Mouse (Mus musculus) retina, embryonic 14.5 days (tissue): Measurements from ENCODE around the gene Tle4.
"Not testable (repeated sequence)": the region's sequence is repeated elsewhere in the genome, so short reads cannot be mapped to it uniquely, and the experiment has no call there.

Source experiments
- DNase-seq: peaks from one replicate; pipeline ENCODE4 v3.0.0-alpha.2; 2015; ENCODE audit warnings: low spot score

The Tle4 gene

DNA sequence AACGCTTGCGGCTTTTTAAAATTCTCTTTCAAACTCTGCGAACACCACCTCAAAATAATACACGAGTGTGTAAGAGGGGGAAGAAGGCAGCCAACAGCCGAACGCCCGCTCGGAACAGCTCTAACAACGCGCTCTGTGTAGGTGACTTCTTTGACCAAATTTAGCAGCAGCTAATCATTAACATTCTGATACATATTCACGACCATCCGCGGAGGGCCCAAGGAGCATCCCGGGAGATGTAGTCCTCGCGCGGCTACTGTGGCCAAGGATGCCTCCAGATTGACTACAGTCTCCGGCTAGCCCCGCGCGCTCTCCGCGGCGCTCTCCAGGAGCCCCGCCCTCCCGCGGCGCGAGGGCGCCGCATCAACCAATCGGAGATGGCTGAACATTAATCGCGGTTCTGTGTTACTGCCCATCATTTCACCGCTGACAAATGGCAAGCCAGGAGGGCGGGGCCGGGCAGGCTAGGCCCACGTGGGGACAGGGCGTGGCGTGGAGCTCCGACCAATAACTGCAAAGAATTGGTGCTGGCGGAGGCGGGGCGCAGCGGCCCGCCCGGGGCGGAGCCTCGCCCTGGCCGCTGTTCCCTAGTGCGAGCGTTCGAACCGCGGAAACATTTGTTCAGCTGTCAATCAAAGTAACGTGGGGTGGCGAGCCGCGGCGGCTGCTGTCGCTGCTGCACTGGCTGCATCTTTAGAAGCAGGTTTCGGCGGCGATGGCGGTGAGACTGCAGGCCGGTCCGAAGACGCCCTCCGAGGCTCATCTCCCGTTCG lies at the start of gene Tle4:
Tle4 (minus strand) TSS at position 135 of the 773 bp plus-strand sequence.
- peak; percentile 100 for DNase-seq

DNA sequence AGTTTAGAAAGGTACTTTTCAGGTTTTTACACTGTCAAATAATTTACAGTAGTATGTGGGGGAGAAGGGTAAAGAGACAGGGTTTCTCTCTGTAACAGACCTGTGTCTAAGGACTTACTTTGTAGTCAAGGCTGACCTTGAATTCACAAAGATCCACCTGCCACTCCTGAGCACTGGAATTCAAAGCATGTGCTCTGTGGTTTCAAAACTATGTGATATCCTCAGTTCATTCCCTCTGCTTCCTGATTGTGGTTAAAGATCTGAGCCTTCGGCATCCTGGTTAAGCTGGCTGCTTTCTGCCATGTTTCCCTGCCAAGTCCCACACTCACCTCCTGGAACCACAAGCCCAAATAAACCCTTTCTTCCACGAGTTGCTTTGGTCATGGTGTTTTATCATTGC lies 47.8 kb upstream of the Tle4 start:
- no peak for DNase-seq

DNA sequence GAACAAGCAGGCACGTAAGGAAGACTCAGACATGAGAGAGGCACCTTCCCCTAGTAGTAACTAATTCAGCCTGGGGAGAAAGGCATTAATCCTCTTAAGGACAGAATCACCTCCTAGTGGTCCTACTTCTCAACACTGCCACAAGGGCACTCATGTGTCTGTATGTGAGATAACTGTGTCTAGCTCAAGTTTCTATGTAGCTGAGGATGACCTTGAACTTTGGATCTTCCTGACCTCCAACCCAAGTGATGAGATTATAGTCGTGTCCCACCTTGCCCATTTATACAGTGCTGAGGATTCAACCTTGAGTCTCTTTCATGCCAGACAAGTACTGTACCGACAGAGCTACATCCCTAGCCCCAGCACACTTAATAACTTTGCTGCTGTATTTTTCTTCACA lies 46.9 kb upstream of the Tle4 start:
- DNase-seq, result no peak

DNA sequence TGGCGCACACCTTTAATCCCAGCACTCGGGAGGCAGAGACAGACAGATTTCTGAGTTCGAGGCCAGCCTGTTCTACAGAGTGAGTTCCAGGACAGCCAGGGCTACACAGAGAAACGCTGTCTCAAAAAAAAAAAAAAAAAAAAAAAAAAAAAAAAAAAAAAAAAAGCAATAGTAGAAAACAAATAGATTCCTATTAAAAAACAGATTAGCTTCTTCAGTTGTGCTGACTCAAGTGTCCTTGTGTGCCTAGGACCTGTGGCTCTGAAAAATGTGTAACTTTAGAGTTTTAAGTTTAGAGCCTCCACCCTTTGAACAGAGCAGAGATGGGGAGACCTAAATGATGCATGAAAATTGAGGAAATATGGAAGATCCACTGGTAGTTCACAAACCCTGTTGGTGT lies 45.2 kb upstream of the Tle4 start:
- DNase-seq, result not testable (repeated sequence)

DNA sequence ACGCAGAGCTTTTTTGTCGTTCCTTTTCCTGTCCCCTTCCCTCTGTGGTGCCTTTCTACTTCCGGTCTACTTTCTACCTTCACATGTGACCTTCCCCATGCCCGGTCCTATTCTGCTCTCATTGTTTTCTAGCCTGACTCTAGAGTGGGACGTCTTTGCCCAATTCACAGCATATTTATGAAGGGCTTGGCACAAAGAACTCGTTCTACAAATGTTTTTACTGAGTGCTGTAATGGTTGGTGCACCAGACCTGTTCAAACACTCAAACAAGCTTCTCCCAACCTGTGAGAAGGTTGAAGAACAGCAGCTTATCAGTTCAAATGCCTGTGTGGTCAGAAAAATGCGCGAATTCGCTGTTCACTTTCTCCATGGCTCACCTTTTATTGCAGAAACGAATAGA lies 44.8 kb upstream of the Tle4 start:
- no peak for DNase-seq

DNA sequence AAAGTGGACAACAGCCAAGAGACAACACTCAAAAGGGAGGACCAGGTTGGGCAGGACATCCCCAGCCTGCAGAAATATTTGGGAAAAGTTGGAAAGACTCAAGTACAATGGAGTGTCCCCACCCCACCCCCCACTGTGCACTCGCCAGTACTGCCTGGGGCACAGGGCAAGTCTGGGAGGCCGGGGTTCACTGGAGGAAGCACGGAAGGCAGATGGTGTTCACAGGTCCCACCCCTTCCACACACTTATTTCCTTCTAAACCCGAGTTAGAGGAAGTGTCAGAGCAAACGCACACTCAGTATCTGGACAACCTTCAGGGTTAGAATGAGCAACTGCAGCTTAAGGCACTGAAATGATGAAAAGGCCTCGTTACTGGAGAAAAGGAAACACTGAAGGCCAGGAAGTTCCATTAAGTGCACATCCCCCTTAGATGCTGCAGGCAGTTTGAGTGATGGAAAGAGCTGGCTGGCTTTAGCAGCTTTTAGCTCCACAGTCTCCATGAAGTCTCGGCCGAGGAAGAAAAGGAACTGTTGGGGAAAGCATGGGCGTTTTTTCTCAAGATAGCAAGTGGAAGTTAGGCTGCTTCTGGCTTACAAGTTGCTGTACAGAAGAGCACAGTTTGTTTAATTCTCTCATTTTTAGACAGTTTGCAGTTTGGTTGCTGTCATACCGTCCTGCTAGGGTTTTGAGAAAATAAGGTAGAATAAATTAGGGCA lies 37.5 kb upstream of the Tle4 start:
- DNase-seq, result no peak

DNA sequence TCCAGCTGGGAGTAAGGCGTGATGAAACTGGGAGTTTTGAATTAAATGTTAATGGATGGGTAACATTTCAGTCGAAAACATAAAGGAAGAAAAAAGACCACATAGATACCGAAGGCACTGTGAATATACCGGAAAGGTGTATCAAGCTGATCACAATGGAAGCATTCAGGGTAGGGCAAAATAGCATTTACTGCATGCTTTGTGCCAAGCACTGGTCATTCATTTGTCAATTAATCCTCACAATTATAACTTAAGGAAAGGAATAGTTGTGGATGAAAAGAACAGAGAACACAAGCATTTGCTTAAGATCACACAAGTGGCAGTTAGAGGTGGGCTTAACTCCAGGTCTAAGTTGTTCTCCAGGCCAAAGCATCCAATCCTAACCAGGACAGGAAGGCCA lies 25.5 kb upstream of the Tle4 start:
- no peak for DNase-seq

DNA sequence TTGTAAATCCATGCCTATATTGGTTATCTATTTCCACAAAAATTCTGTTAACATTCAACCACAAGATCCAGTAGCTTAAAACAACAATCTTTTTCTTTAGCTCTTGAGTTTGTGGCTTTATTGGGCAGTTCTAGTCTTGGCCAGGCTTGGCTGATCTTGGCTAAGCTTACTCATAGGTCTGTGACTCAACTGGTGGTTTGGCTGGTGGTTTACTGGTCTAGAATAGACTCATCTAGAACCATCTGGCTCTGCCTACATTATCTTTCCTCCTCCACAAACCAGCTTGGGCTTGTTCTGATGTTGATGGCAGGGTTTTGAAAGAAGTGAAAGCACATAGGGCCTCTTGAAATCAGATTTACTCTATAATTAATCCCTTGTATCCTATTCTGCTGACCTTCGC lies 22.7 kb upstream of the Tle4 start:
- DNase-seq, result no peak

DNA sequence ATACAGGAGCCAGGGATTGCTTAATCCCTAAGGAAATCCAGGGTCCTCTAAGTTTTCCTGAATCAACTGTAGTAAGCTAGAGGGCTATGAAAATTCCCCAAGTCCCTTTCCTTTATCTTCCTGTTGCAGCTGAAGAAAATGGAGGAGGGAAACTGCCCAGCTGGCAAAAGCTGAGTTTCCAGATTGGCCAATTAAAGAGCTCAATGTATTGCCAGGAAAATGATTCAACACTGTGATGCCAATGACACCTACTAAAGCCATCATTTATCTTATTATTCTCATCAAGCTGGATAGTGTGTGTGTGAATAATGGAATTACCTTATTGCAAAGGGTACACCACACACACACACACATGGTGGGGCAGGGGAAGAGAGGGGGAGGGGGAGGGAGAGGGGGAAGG lies 22.0 kb upstream of the Tle4 start:
- DNase-seq, result no peak

DNA sequence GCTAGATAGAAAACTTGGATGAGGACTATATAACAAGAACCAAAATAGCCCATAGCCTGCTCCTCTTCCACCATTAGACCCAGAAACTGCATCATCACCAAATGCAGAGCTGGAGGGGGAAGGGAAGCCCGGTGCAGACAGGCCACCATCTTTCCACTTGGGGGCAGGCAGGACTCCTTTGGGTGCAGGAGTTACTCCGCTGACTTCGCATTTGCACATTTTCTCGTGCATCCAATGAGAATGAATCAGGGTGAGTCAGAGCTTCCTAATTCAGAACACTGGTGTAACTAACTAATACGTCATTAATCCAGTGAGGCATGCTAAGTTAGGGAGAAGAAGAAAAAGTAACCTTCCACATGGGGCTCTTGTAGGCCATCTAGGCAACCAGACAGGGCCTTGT lies 17.0 kb upstream of the Tle4 start:
- no peak for DNase-seq

DNA sequence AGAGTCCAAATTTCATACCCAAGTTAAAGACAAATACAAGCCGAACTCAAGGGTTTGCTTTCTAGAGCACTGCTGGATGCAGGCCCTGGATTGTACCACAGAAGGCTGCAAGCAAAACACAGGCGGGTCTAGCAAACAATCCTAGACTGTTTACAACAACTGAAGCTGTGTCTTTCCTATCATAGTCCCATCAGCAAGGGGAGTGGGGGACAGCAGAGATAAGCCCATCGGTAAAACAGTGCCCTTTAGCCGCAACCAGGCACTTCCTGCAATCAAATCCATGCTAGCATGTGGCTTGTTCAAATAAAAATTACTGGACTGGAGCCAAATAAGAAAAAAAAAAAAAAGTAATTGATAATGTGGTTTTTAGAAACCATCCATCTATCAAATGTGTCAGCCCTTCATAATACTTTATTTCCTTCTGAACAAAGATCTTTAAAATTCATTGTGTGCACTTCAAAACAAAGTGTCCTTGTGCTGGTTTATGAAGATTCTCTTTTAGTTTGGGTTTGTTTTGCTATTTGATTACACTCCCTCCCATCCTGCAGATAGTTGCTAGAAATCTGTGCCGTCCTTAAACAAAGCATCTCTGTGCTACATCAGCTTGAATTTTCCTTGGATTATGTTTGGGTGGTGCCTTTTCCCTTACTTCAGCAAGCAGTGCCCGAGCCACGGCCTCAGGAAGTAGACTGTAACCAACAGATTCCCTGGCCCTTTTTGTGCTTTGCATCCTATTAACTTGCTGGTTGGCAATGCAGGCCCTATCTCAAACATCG lies 12.9 kb upstream of the Tle4 start:
- DNase-seq, result no peak

DNA sequence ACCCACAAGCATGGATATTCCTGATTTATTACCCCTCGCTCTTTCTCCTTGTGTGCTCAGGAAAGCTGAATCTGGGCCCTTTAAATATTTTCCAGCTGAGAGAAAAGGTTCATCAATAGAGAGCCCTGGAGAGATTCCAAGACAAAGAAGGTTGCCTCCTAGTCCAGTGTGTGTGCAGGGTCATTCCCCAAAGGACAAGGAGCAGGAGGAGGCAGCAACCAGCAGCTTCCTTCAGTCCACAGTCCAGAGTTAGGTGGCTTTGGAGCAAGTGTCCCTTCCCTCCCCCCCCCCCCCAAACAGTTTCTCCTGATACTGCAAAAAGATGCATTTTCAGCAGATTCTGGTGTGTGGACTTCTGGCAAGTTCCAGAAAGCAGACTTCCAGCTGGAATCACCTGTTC lies 3.0 kb upstream of the Tle4 start:
- DNase-seq, result no peak

DNA sequence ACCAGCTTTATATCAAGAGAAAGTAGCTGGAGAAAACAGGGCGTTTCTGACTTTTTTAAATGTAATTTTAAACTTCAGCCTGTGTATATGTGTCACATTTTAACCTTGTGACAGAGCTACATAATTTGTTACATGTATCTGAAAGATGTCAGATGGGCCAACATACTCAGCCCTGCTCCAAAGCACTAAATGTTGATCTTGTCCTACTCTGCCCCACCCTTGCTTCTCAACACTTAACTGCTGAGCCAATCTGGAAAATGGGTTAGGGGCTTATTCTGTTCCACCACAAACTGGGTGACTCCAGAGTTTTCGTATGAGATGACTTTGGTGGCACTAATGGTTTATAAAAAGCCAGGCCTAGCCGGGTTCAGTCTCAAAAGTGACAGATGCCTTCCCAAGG lies 2.5 kb upstream of the Tle4 start:
- DNase-seq, result no peak

DNA sequence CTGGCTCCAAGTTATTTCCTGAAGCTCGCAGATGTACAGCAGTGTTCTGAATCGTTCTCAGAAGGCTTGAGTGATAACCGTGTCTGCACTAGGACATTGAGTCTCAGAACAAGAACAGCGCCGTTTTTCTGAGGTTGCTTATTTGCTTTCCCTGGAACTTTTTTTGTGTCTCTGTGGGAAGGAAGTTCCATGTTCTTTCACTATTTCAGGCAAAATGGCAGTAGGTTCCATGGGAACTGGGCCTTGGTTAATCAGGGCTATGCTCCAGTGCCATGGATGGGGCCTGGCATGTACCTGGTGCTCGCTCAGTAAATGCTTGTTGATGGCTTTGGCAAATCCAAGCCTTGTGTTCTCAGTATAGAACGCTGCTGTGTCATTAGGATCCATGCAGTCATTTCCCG lies 2.0 kb upstream of the Tle4 start:
- no peak for DNase-seq

DNA sequence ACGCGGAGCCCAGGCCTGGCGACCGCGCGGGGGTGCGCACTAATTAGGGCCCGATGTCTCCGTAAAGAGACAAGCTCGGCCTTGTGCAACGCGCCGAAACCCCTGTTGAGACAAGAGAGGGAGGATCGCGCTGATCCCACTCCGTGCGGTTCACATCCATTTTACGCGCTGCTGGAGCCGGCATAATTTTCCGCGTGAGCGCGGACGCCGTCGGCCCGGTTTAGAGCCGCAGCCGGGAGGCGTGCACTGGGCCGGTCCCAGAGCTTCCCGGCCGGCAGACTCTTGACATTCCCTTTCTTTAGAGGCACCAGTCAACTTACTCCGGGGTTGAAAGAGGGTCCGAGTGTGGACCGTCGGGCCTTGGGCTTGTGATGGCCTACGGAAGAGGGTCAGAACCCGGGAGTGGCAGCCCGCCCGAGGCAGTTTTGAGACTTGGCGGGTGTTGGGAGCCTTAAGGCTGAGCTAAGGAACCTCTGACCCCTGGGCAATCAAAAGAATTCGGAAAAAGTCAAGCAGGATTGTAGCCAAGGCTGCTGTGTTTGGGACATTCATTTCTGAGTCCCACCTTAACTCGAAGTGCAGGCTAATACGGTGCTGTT lies 938 bp upstream of the Tle4 start:
- no peak for DNase-seq

DNA sequence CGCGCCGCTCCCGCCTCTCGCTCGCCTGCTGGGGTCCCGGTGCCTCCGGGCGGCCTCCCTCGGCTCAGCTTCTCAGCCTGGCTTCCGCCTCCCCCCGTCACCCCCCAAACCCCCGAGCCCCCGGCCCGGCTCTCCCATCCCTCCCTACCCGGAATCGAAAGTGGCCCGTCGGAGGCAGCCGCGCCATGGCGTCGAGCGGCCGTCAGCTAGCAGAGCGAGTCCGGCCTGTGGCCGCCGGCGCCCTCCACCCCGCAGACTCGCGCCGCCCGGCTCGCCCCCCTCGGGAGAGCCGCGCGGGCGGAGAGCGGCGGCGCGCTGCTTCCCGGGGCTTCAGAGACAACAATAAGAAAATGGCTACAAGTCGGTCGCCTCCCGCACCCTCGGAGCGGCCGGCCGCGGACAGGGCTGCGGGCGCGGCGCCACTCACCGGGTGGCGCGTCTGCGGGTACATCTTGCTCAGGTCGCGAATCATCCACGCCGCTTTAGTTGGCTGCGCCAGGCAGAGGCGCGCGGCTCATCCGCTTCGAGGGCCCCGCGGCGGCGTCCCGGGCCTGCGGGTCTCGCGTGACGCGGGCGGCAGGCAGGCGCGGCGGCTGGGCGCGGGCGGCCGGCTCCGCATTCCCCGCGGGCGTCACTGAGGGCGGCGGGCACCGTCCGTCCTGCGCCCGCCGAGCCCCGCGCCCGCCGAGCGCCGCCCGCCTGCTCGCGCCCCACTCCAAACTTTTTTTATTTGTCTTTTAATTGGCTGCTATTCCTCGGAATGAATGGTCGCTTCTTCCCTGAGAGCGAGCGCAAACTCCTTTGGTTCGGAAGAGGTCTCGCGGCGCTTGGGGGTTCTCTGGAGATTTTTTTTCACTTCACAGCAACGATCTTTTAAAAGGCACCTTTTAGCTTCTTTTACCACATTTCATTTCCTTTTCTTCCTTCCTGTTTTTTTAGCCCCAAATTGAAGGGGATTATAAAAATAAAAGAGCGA lies 622 bp downstream of the Tle4 start:
- DNase-seq, result peak; percentile 77

DNA sequence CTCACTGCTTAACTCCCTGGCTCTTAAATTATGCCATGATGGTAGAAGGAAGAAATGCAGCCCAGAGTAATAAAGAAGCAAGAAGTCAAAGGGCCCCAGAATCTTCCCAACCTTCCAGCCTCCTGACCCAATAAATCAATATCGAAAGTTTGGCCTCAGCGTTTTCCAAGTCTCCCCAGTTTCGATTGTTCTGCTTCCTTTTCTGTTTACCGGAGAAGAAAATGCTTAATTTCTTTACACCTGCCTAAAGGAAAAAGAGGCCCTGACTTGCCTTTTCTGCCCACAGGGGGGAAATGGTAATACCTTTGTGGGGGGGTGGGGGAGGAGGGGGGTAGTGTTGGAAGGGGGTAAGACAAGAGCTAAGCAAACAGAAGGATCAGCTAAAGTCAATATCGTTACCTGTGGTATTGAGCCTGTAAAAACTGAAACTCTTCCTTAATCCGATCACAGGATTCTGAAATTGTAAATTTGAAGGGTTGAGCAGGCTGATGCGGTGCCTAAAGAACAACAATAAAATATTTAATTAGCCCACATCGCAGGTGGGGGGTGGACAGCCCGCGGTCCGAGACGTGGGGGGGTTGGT lies 1.4 kb downstream of the Tle4 start:
- DNase-seq, result no peak

DNA sequence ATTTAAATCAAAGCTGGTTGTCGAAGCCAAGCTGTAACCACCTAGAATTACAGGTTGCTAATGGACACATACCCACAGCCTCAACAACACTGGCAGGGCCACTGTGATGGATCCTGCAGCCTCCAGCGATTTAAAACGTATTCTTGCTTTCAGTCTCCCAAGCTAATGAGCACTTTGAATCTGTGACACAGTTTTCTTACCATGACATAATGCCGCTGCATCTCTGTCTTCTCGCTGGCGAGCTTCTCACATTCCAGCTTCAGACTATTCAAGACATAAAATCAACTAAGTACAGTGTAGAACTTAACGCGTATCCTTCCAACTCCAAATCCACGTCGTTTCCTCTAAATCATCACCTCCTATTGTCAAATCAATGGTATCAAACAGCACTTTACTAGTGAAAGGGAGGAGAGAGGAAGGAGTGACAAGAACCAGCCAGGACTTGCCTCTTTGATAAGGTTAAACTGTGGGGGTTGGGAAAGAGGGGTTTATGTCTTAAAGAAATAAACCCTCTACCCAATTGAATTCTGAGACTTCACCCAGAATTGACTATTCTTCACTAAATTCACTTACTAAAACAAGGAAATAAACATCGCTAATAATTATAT lies 2.4 kb downstream of the Tle4 start:
- peak; percentile 47 for DNase-seq

DNA sequence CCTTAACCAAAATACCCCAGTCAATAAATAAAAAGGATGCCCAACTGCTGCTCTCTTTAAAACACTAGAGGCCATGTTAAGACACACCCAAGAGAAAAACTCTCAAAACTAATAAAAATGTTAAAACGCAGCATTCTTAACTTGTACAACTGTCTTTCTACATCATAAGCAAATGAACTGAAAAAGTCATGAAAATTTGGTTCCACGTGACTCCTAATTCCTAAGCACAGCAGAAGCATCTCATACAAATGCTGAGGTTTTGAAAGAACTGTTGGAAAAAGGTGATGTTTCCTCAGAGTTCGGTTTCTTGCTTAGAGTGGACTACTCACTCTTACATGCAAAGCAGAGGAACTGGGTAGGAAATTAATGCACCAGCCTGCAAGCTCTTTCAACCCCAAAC lies 3.3 kb downstream of the Tle4 start:
- no peak for DNase-seq

DNA sequence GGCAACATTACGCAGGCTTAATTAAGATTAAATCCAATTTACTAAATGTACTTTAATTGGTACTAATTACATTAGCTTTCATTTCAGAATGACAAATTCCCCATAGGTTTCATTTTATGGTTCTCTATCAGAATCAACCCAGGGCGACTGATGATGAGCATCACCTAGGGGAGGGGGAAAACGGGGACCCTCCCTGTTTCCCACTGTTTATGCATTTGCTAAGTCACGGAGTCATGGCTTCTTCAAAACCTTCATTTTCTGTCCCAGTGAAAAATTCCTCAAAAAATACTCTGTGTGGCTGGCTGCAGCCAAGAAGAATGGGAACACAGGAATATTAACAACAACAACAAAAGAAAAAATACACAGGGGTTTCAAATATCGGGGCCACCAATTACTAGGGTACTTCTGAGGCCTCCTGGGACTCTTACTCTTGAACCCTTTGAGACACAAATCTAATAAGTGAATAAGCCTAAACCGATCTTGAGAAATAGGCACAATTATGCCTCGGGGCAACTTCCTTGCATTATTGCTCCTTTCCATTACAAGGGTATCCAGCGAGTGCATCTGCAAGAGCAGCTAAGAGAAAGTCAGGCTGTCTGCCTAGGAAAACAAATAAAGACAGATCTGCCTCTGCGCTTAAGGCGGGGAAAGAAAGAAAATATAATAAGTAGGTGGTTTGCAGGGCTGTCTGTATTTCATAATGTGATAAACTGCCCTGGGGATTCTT lies 5.9 kb downstream of the Tle4 start:
- DNase-seq, result no peak
